Mouse (Mus musculus): ENCODE data around the gene Nab1. TPM values are rescaled to one million over a fixed set of nuclear protein-coding genes. Genes with fewer than 3 reads are reported as not detected.
A peak's percentile ranks its signal among the peaks of the same experiment; 100 is the strongest.

The Nab1 gene
- polyA plus RNA-seq, 1 experiment from 2014 or later = 48.0 TPM

DNA sequence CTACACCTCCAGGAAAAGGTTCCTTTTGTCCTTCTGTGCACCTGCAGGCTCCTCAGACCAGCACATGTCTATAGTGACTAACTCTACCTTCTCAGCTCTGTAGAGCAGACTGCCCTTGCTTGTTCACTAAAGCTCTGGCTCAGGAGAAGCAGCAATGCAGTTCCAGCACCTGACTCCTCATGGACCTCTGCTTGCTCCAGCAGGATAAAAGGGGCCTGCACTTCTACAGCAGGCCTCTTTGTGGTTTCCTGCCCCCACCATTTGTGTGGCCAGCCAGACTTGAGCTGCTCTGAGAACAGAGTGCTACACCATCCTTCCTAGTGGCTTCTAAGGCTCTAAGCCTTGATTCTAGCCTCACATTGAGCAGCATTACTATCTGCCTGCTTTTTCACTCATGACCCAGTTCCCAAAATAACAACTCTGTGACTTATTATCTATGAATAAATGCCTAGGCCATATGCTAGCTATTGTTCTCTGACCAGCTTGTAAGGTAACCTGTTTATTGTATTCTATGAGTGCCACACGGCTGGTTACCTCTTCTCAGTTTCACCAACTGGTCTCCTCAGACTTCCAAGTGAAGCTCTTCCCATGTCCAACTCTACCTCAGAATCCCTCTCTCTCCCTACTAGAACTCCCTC lies 11.4 kb upstream of the Nab1 start:
- in situ Hi-C loops (cut with MboI; ENCODE audit: low pct_unique_long_range_greater_than_20kb) = no loop called here
- POLR2A ChIA-PET = interaction anchor here (1.2 kb wide), 1 partner anchor 11 kb away, joined by 3 read pairs; the partner anchor contains the start of gene Nab1

DNA sequence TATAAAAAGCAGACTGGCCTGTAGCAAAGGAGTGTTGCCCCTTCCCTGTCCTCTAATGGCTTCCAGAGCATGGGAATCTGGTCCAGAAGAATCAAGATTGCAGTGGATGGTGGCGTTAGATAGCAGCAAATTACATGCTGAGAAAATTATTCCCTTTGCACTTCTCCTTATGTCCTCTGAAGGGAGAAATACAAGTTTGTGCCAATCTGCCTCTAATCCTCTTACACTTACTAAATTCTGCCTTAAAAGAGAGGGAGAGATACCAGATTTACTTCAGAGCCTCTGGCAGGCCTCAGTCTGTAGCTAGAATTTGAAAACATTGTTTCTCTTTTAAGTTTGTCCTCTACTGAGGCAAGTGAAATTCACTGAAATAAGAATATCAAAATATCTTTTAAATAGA lies 5.7 kb upstream of the Nab1 start:
- no peak for TF ChIP-seq CTCF (IDR thresholded peaks at IDR 0.05)
- ChIA-PET CTCF (interaction anchor here (1.2 kb wide), 1 partner anchor 10 kb away, joined by 3 read pairs; no protein-coding TSS in a partner anchor), POLR2A (no interaction called here)
- in situ Hi-C loops (cut with MboI; ENCODE audit: low pct_unique_long_range_greater_than_20kb) = no loop called here
- no peak for DNase-seq (ENCODE audit: low read depth, low spot score)
- no peak for ATAC-seq
- H3K27me3 ChIP-seq = no peaks in the 10 kb centered on the region

More for the DNA sequence above, 11.4 kb upstream of the Nab1 start:
- no peak for DNase-seq (ENCODE audit: low read depth, low spot score)
- no peaks in the 10 kb centered on the region for H3K27me3 ChIP-seq
- TF ChIP-seq CTCF (IDR thresholded peaks at IDR 0.05) = no peak
- ATAC-seq = no peak
- CTCF ChIA-PET = no interaction called here

DNA sequence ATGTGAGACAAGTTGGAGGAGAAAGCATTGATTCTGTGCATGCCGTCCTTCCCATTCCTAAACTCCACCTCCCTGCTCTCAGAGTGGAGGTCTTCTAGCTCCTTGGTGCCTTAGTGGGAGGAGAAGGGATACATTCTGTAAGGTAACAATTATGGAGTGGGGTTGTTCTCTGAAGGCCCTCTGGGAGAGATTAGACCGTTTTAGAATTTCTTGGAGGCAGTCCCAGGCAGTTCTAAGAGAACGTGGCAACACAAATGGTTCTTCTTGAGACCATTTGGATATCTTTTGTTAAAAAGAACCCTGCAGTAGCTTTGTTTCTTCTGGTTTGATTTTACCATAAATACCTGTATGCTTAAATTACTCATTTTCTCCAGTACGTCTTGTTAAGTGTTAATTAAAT lies 1.8 kb upstream of the Nab1 start:
- CTCF ChIA-PET = interaction anchor here (1.2 to 1.6 kb wide), 3 partner anchors 11 to 127 kb away, joined by 3 to 5 read pairs (median 5); no protein-coding TSS in a partner anchor
- in situ Hi-C loops (cut with MboI; ENCODE audit: low pct_unique_long_range_greater_than_20kb) = no loop called here
- ATAC-seq (no peak), DNase-seq (ENCODE audit: low read depth, low spot score) (no peak)
- no peaks in the 10 kb centered on the region for H3K27me3 ChIP-seq
- no peak for TF ChIP-seq CTCF (IDR thresholded peaks at IDR 0.05)
- POLR2A ChIA-PET = interaction anchor here (1.0 kb wide), 1 partner anchor 11 kb away, joined by 4 read pairs; no protein-coding TSS in a partner anchor

DNA sequence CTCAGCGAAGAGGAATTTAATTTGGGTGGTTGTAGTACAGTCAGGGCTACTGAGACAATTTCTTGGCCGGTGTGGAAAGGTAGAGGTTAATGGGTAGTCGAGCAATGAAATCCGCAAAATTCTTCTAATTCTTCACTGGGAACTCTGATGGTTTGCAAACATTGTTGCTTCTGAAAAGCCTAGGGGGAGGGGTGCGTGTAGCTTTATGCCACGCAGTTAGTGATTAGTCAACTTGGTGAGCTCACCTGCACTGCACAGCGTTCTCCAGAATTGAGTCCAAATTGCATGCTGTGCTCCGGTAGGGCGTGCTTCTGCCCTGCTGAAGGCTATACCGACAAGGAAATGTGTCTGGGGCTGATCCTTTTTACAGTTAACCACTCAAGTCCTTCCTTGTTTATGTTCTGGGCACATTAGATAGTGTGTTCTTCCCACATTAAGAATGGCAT lies 1.2 kb upstream of the Nab1 start:
- in situ Hi-C loops (cut with MboI; ENCODE audit: low pct_unique_long_range_greater_than_20kb) = no loop called here
- peak; percentile 64 for ATAC-seq

DNA sequence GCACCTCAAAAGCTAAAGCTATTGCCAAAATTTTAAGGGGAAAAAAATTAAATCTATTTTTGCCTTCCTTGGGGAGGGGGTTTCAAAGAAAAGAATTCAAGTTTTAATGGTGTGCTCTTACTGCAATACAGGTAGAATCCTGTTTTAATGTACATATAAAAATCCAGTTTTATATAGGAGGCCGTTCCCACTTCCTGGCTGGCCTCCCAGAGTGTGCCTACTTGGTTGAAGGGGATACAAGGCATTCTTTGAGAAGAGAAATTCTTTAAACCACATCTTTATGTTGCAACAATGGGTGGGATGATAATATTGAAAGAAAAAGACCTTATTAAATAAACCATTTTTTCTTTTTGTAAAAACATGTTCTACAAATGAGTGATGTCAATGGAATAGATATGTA lies 611 bp upstream of the Nab1 start:
- no peak for DNase-seq (ENCODE audit: low read depth, low spot score)
- CTCF ChIA-PET = interaction anchor here (1.2 to 1.6 kb wide), 3 partner anchors 12 to 128 kb away, joined by 3 to 5 read pairs (median 5); no protein-coding TSS in a partner anchor
- no peak for TF ChIP-seq CTCF (IDR thresholded peaks at IDR 0.05)
- in situ Hi-C loops (cut with MboI; ENCODE audit: low pct_unique_long_range_greater_than_20kb) = no loop called here
- POLR2A ChIA-PET = interaction anchor here (1.5 kb wide), 1 partner anchor 11 kb away, joined by 3 read pairs; no protein-coding TSS in a partner anchor
- no peaks in the 10 kb centered on the region for H3K27me3 ChIP-seq
- no peak for ATAC-seq

More for the DNA sequence above, 1.2 kb upstream of the Nab1 start:
- peak; percentile 9 for TF ChIP-seq CTCF (IDR thresholded peaks at IDR 0.05)
- no peaks in the 10 kb centered on the region for H3K27me3 ChIP-seq
- DNase-seq (ENCODE audit: low read depth, low spot score) = peak; percentile 66
- CTCF ChIA-PET = interaction anchor here (1.2 to 1.6 kb wide), 3 partner anchors 12 to 128 kb away, joined by 3 to 5 read pairs (median 5); no protein-coding TSS in a partner anchor
- POLR2A ChIA-PET = interaction anchor here (1.0 kb wide), 1 partner anchor 12 kb away, joined by 4 read pairs; no protein-coding TSS in a partner anchor

DNA sequence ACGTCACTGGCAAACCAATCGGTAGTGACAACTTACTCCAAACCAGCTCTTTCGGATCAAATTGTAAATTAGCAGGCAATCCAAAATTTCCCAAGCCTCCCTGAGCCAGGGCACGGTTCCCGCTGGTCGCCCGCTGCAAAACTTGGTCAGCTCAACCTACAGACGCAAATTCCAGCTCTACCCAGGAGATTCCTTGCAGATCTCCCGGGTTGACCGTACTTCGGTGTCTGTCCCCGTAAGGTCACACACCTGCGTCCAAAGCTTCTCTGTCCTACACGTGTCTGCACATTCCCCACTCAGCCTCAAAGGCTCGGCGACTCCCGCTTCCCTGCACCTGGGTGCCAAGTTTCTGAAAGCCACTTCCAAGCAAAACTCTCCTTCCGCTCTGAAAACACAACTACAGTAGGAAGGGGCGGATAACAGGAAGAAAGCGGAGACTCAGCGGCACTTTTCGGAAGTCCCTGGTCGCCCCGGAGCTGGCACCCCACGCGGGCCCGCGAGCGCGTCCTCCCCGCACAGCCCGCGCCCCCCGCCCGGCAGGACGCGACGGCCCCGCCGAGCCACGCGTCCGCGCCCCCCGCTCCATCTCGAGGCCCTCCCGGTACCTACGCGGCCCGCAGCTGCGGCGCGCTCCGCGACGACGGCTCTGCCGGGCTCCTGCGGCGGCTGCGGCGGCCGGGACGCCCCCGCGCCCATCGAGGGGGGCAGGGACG lies 722 bp downstream of the Nab1 start:
- ATAC-seq (peak; percentile 38), DNase-seq (ENCODE audit: low read depth, low spot score) (no peak)
- CTCF ChIA-PET = interaction anchor here (0.6 kb wide), 1 partner anchor 130 kb away, joined by 3 read pairs; no protein-coding TSS in a partner anchor
- no peaks in the 10 kb centered on the region for H3K27me3 ChIP-seq
- in situ Hi-C loops (cut with MboI; ENCODE audit: low pct_unique_long_range_greater_than_20kb) = loop anchor here (5.0 to 25.0 kb wide), 2 partner anchors 133 to 337 kb away; partner anchors contain the start of gene Nemp2
- POLR2A ChIA-PET = interaction anchor here (1.5 to 1.6 kb wide), 2 partner anchors 13 to 130 kb away, joined by 3 to 6 read pairs; partner anchors contain the start of gene Nemp2
- no peak for TF ChIP-seq CTCF (IDR thresholded peaks at IDR 0.05)

DNA sequence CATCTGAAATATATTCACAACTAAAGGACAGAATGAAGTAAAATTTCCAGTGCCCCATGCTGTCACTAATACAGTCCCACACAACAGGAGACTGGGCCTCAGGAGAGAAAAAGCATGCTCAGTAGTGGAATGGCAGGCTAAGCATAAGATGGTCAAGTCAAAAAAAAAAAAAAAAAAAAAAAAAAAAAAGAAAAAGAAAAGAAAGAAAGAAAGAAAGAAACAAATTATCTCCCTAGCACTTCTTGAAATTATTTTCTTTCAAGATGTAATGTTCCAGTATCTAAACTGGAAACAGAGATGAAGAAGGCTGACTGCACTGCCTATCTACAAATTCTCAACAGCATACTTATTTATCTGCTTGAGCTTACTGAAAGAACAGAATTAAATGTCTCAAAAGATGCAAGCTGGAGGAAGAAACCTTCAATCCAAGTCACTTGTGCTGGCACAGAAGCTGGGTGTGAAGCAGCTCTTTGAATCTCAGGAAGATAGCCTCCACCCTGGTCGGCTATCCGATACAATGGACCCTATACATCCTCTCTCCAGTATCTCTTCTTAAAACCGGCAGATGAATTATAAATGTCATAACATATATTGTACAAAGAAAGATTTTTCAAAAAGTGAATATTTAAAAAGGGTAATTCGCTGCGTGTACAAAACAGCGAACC lies 1.6 kb downstream of the Nab1 start:
- no peak for DNase-seq (ENCODE audit: low read depth, low spot score)
- ChIA-PET POLR2A (interaction anchor here (1.6 kb wide), 1 partner anchor 131 kb away, joined by 6 read pairs; the partner anchor contains the start of gene Nemp2), CTCF (interaction anchor here (0.6 kb wide), 1 partner anchor 131 kb away, joined by 3 read pairs; no protein-coding TSS in a partner anchor)
- H3K27me3 ChIP-seq = no peaks in the 10 kb centered on the region
- ATAC-seq = no peak
- TF ChIP-seq CTCF (IDR thresholded peaks at IDR 0.05) = no peak
- in situ Hi-C loops (cut with MboI; ENCODE audit: low pct_unique_long_range_greater_than_20kb) = loop anchor here (5.0 to 25.0 kb wide), 2 partner anchors 133 to 337 kb away; partner anchors contain the start of gene Nemp2

DNA sequence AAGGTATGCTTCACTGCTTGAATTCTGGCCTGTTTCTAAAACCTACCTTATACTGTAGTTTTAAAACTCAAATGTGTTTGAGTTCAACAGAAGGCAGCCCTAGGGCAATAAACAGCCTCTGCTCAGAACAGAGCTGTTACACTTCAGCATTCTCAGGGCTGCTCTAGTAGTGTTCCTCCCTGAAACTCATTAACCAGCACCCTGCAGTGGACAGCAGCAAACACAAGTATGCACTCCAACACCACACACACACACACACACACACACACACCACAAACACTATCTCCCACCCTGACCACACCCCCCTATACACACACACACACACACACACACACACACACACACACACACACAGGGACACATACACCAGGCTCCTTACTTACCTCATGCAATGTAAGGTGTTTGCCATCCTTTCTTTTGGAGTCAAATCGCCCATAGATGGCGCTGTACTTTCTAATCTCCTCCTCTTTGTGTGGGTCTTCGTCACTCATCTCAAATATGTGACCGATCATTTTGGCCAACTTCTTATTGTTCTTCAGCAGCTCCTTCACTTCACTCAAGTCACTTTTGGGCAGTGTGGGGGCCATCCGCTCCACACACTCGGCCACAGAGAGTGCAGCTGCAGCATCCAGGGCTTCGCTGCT lies 10.8 kb downstream of the Nab1 start:
- no peak for DNase-seq (ENCODE audit: low read depth, low spot score)
- POLR2A ChIA-PET = interaction anchor here (0.6 kb wide), 1 partner anchor 203 kb away, joined by 9 read pairs; no protein-coding TSS in a partner anchor
- peak; percentile 27 for TF ChIP-seq CTCF (IDR thresholded peaks at IDR 0.05)
- ATAC-seq = no peak
- in situ Hi-C loops (cut with MboI; ENCODE audit: low pct_unique_long_range_greater_than_20kb) = loop anchor here (25.0 kb wide), 1 partner anchor 327 kb away; no protein-coding TSS in a partner anchor
- no peaks in the 10 kb centered on the region for H3K27me3 ChIP-seq
- CTCF ChIA-PET = interaction anchor here (1.0 kb wide), 1 partner anchor 22 kb away, joined by 3 read pairs; no protein-coding TSS in a partner anchor

DNA sequence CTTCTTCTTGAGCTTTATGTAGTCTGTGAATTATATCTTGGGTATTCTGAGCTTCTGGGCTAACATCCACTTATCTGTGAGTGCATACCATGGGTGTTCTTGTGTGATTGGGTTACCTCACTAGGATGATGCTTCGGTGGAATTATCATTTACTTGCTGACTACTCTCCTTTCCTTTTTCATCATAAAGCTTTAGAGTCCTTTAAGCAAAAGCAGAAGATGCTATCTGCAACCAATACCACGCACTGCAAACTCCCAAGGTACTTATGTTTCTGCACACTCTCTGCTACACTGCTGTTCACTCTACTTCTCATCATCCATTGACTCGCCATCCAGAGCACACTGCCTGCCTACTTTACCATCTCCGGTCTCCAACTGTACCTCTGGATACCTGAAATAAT lies 15.5 kb downstream of the Nab1 start:
- TF ChIP-seq CTCF (IDR thresholded peaks at IDR 0.05) = no peak
- DNase-seq (ENCODE audit: low read depth, low spot score) (no peak), ATAC-seq (no peak)
- ChIA-PET CTCF (no interaction called here), POLR2A (no interaction called here)
- in situ Hi-C loops (cut with MboI; ENCODE audit: low pct_unique_long_range_greater_than_20kb) = loop anchor here (25.0 kb wide), 1 partner anchor 323 kb away; no protein-coding TSS in a partner anchor
- no peaks in the 10 kb centered on the region for H3K27me3 ChIP-seq

All from Patski (cell line).